Mouse (Mus musculus): ENCODE results near the gene Nid1.

- TF ChIP-seq POLR2A (IDR thresholded peaks at IDR 0.05; ENCODE audit: extremely low read depth, insufficient read depth, low read length) (no peak), CTCF (IDR thresholded peaks at IDR 0.05; ENCODE audit: extremely low read depth, insufficient read depth, low read length) (no peak)
Measured at GRCm38 (mm10) chr13:13481875-13482674, 44.7 kb downstream of the Nid1 start.
